Mouse (Mus musculus): ENCODE measurements around the gene Tube1. TPM values are rescaled to one million over a fixed set of nuclear protein-coding genes. Genes with fewer than 3 reads are reported as not detected.

Gene Tube1
- total and polyA plus RNA-seq, 3 experiments: 11.7 to 16.1 (median 14.6) TPM

DNA sequence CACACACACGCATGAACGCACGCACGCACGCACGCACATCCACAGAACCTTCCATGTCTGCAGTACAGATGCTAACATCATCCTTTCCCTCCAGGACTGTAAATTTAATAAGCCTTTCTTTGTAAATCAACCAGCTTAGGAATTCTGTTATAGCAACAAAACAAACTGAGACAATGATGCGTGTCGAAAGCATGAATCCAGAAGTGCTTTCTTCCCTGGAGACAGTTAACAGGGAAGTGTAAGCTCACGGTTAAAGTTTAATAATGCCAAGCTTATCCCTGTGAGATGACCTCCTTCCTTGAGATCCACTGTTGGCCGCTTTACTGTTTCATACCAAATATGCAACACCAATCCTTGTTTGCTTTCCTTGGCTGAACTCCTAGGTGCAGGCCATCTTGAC lies 35.0 kb upstream of the Tube1 start:
- H3K27me3 ChIP-seq (replicated peaks): no peaks in the 10 kb centered on the region
- H3K79me2 ChIP-seq (replicated peaks; ENCODE audit: control insufficient read depth, extremely low read depth, insufficient read depth, poor library complexity, severe bottlenecking): no peaks in the 10 kb centered on the region
- H3K9ac ChIP-seq (ENCODE audit: insufficient read depth, low read depth): no peak overlapping the region
- dilution Hi-C loops (cut with MboI; ENCODE audit: extremely low pct_ligation_motif_present, extremely low pct_unique_long_range_greater_than_20kb, low sequenced_read_pairs): no loop called here
- H3K36me3 ChIP-seq (replicated peaks in 1 of 2; ENCODE audit: control insufficient read depth in 1 of 2, insufficient read depth in 1 of 2, low read length in 1 of 2): no peaks in the 10 kb centered on the region
- DNase-seq (ENCODE audit: extremely low read depth): no peak
- no peak overlapping the region for H3K27ac ChIP-seq (ENCODE audit: insufficient read depth, low read depth)
- in situ Hi-C loops (cut with MboI; ENCODE audit: low pct_ligation_motif_present, low pct_unique_long_range_greater_than_20kb, low sequenced_read_pairs): no loop called here
- H3K9me3 ChIP-seq (replicated peaks; ENCODE audit: low read length): no peaks in the 10 kb centered on the region
- TF ChIP-seq JUN (IDR thresholded peaks at IDR 0.05; ENCODE audit: insufficient read depth, low read depth, low read length): no peak
- no peak for TF ChIP-seq HCFC1 (IDR thresholded peaks at IDR 0.05; ENCODE audit: low read depth, low read length)
- no peak for TF ChIP-seq MAZ (IDR thresholded peaks at IDR 0.05; ENCODE audit: low read depth, low read length)
- peaks cover 0 to 5% of the 10 kb centered on the region in 2 experiments; a peak in 1 of 4 replicates for H3K4me1 ChIP-seq (ENCODE audit: control insufficient read depth in 1 of 2, insufficient read depth in 2 of 2)
- H3K4me3 ChIP-seq (replicated peaks in 1 of 3; ENCODE audit: low read depth in 2 of 3, low read length in 2 of 3, poor library complexity in 1 of 3): no peak overlapping the region
- H3K4me2 ChIP-seq (ENCODE audit: insufficient read depth, low read depth, poor library complexity, severe bottlenecking): no peak overlapping the region

DNA sequence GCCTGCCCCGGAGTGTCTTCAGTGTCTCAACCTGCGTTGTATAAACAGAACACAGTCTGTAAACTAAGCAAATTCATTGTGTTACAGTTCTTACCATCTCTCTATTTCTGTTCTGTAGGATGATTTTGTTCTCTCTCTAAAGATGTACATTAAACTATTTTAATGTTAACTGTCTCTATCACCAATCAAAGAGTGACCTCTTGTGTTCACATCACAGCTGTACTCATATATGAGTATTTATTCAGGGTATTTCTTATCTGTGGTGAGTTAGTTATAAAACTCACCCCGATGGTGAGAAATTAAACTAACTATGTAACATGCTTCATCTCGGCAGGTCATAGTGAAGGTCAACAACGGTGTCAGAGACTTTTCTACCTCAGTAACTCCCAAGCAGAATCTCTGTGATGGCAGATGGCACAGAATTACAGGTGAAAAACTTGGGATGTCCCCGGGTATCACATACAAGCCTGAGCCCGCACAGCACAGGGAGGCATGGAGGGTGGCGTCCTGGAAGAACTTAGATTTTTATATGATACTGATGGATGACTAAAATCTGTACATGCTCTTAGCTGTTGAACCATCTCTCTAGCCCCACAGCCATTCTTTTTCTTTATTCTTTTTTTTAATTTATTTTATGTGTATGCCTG lies 28.9 kb upstream of the Tube1 start:
- Histone ChIP-seq H3K9ac (ENCODE audit: insufficient read depth, low read depth) (no peak overlapping the region), H3K79me2 (replicated peaks; ENCODE audit: control insufficient read depth, extremely low read depth, insufficient read depth, poor library complexity, severe bottlenecking) (no peaks in the 10 kb centered on the region), H3K36me3 (replicated peaks in 1 of 2; ENCODE audit: control insufficient read depth in 1 of 2, insufficient read depth in 1 of 2, low read length in 1 of 2) (no peaks in the 10 kb centered on the region), H3K9me3 (replicated peaks; ENCODE audit: low read length) (no peaks in the 10 kb centered on the region), H3K27me3 (replicated peaks) (no peaks in the 10 kb centered on the region), H3K4me2 (ENCODE audit: insufficient read depth, low read depth, poor library complexity, severe bottlenecking) (no peak overlapping the region), H3K4me3 (replicated peaks in 1 of 3; ENCODE audit: low read depth in 2 of 3, low read length in 2 of 3, poor library complexity in 1 of 3) (no peak overlapping the region), H3K27ac (ENCODE audit: insufficient read depth, low read depth) (no peak overlapping the region), H3K4me1 (ENCODE audit: control insufficient read depth in 1 of 2, insufficient read depth in 2 of 2) (peaks cover 0 to 14% of the 10 kb centered on the region in 2 experiments; a peak in 2 of 4 replicates)
- dilution Hi-C loops (cut with MboI; ENCODE audit: extremely low pct_ligation_motif_present, extremely low pct_unique_long_range_greater_than_20kb, low sequenced_read_pairs): no loop called here
- DNase-seq (ENCODE audit: extremely low read depth): no peak
- in situ Hi-C loops (cut with MboI; ENCODE audit: low pct_ligation_motif_present, low pct_unique_long_range_greater_than_20kb, low sequenced_read_pairs): no loop called here
- TF ChIP-seq RAD21 (IDR thresholded peaks at IDR 0.05; ENCODE audit: low read depth, low read length) (peak; percentile 19), MYC (IDR thresholded peaks at IDR 0.05; ENCODE audit: low read depth, low read length) (no peak), MEF2A (IDR thresholded peaks at IDR 0.05; ENCODE audit: borderline replicate concordance, low read depth, low read length) (no peak), ZNF384 (IDR thresholded peaks at IDR 0.05; ENCODE audit: low read depth, low read length) (no peak), MAFK (IDR thresholded peaks at IDR 0.05; ENCODE audit: insufficient replicate concordance, low read length) (no peak), SMC3 (IDR thresholded peaks at IDR 0.05; ENCODE audit: low read depth, low read length) (no peak), NRF1 (IDR thresholded peaks at IDR 0.05; ENCODE audit: low read depth, low read length) (no peak), CHD2 (IDR thresholded peaks at IDR 0.05; ENCODE audit: low read length) (no peak), POLR2AphosphoS2 (IDR thresholded peaks at IDR 0.05; ENCODE audit: low read depth, low read length) (no peak)

- in situ Hi-C loops (cut with MboI; ENCODE audit: low pct_ligation_motif_present, low pct_unique_long_range_greater_than_20kb, low sequenced_read_pairs) (no loop called here), dilution Hi-C loops (cut with MboI; ENCODE audit: extremely low pct_ligation_motif_present, extremely low pct_unique_long_range_greater_than_20kb, low sequenced_read_pairs) (no loop called here)
- H3K9ac ChIP-seq (ENCODE audit: insufficient read depth, low read depth): no peak overlapping the region
- no peaks in the 10 kb centered on the region for H3K79me2 ChIP-seq (replicated peaks; ENCODE audit: control insufficient read depth, extremely low read depth, insufficient read depth, poor library complexity, severe bottlenecking)
- H3K36me3 ChIP-seq (replicated peaks in 1 of 2; ENCODE audit: control insufficient read depth in 1 of 2, insufficient read depth in 1 of 2, low read length in 1 of 2): no peaks in the 10 kb centered on the region
- no peak overlapping the region for H3K27ac ChIP-seq (ENCODE audit: insufficient read depth, low read depth)
- H3K4me1 ChIP-seq (ENCODE audit: control insufficient read depth in 1 of 2, insufficient read depth in 2 of 2): peaks cover 0 to 18% of the 10 kb centered on the region in 2 experiments; a peak in 2 of 4 replicates
- H3K27me3 ChIP-seq (replicated peaks): no peaks in the 10 kb centered on the region
- TF ChIP-seq MEF2A (IDR thresholded peaks at IDR 0.05; ENCODE audit: borderline replicate concordance, low read depth, low read length): no peak
- TF ChIP-seq UBTF (IDR thresholded peaks at IDR 0.05; ENCODE audit: low read depth, low read length): no peak
- TF ChIP-seq POLR2A (IDR thresholded peaks at IDR 0.05; ENCODE audit: low read depth, low read length): no peak
- no peak for TF ChIP-seq ELF1 (IDR thresholded peaks at IDR 0.05; ENCODE audit: low read depth, low read length)
- no peak for TF ChIP-seq RCOR1 (conservative IDR thresholded peaks at IDR 0.05; ENCODE audit: low read depth, low read length)
- no peak for TF ChIP-seq SMC3 (IDR thresholded peaks at IDR 0.05; ENCODE audit: low read depth, low read length)
- TF ChIP-seq CHD1 (IDR thresholded peaks at IDR 0.05; ENCODE audit: low read depth, low read length): no peak
- TF ChIP-seq JUND (conservative IDR thresholded peaks at IDR 0.05; ENCODE audit: low read depth, low read length): no peak
- no peak for TF ChIP-seq MYC (IDR thresholded peaks at IDR 0.05; ENCODE audit: low read depth, low read length)
- no peak for TF ChIP-seq BHLHE40 (IDR thresholded peaks at IDR 0.05; ENCODE audit: low read depth, low read length)
- DNase-seq (ENCODE audit: extremely low read depth): no peak
- H3K4me2 ChIP-seq (ENCODE audit: insufficient read depth, low read depth, poor library complexity, severe bottlenecking): no peak overlapping the region
- no peaks in the 10 kb centered on the region for H3K9me3 ChIP-seq (replicated peaks; ENCODE audit: low read length)
- no peak overlapping the region for H3K4me3 ChIP-seq (replicated peaks in 1 of 3; ENCODE audit: low read depth in 2 of 3, low read length in 2 of 3, poor library complexity in 1 of 3)
These were observed 27.4 kb upstream of the Tube1 start for GRCm38 (mm10) chr10:39106413-39106812.
